Mouse (Mus musculus) bone marrow macrophage, adult 2 months (primary cell): ENCODE results near the gene Eps8.

Experiments used
- CTCF ChIP-seq: IDR thresholded peaks from 2 replicates; pipeline ENCODE4 v1.5.1; 2012; ENCODE audit warnings: low read depth, mild to moderate bottlenecking, low read length, moderate library complexity
- POLR2A ChIP-seq: IDR thresholded peaks from 2 replicates; pipeline ENCODE4 v1.6.1; 2012; ENCODE audit warnings: mild to moderate bottlenecking, low read depth, low read length, borderline replicate concordance

GRCm38 (mm10) chr6:137532758-137533157 lies 121.9 kb downstream of the Eps8 start:
- TF ChIP-seq CTCF (no peak), POLR2A (no peak)
